Mouse (Mus musculus) thymus, postnatal 36 days (tissue): Measurements from ENCODE around the gene Snx29.

Source experiments
- DNase-seq, 2 experiments: peaks; one replicate each; pipeline ENCODE4 v3.0.0; 2022; ENCODE audit warnings: mixed read lengths in 2 of 2

The Snx29 gene

DNA sequence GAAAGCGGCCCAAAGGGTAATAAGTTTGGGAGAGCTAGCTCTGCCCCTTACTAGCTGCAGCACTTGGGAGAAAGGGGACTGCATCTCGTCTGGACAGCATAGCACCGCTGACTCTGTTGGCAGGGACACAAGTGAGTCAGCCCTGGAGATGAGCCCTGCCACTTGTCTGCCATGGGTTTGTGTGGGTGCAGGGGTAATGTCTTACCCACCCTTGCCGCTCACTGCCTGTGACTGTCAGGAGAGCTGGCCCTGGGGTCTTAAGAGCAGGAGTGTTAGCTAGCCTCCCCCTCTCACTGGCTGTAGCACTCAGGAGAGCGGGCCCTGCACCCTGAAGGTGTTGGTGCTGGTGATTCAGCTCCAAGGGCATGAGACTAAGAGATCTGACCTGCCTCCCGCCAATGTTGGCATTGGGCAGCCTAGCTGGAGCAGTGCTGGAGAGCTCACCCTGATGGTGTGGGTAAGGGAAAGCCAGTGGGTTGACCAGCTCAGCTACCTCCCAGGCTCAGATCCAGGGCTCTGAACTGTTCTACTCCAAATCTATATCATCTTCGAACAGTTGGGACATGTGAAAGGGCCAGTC lies 479.3 kb downstream of the Snx29 start:
- DNase-seq, result no peak
